Mouse (Mus musculus) G1E (cell line): Measurements from ENCODE around the gene Dr1.

ENCODE experiments used
- CTCF ChIP-seq: IDR thresholded peaks from 2 replicates; pipeline ENCODE4 v1.5.1; 2012; ENCODE audit warnings: low read depth, low read length, inconsistent platforms, mixed read lengths
- POLR2AphosphoS5 ChIP-seq: IDR thresholded peaks from 2 replicates; pipeline ENCODE4 v1.6.1; 2012; ENCODE audit warnings: low read depth, low read length, inconsistent platforms; ENCODE audit not compliant: insufficient replicate concordance

GRCm38 (mm10) chr5:108286957-108287356 is 18.3 kb downstream of the Dr1 start:
- TF ChIP-seq CTCF (no peak), POLR2AphosphoS5 (no peak)
